Mouse (Mus musculus) right cerebral cortex, postnatal 14 days (tissue): ENCODE measurements around the gene Eif6.
"Not testable (repeated sequence)": the region's sequence is repeated elsewhere in the genome, so short reads cannot be mapped to it uniquely, and the experiment has no call there.

Experiments used
- DNase-seq: peaks from one replicate; pipeline ENCODE4 v3.0.0; 2022

The Eif6 gene

GRCm38 (mm10) chr2:155826630-155827424, at the start of gene Eif6:
Eif6 (minus strand) TSS chr2:155826925.
- DNase-seq: peak; percentile 79

- DNase-seq: no peak
Measured at GRCm38 (mm10) chr2:155873636-155874035, 46.9 kb upstream of the Eif6 start.

- no peak for DNase-seq
Measured at GRCm38 (mm10) chr2:155872930-155873507, 46.3 kb upstream of the Eif6 start.

- no peak for DNase-seq
Measured at GRCm38 (mm10) chr2:155872486-155872885, 45.8 kb upstream of the Eif6 start.

GRCm38 (mm10) chr2:155869772-155870171, 43.0 kb upstream of the Eif6 start:
- DNase-seq: no peak

- no peak for DNase-seq
Measured at GRCm38 (mm10) chr2:155868320-155868719, 41.6 kb upstream of the Eif6 start.

GRCm38 (mm10) chr2:155863301-155863867, 36.7 kb upstream of the Eif6 start:
- no peak for DNase-seq

GRCm38 (mm10) chr2:155862573-155863300, 36.0 kb upstream of the Eif6 start:
- peak; percentile 20 for DNase-seq

GRCm38 (mm10) chr2:155861581-155861980, 34.9 kb upstream of the Eif6 start:
- no peak for DNase-seq

GRCm38 (mm10) chr2:155860102-155860501, 33.4 kb upstream of the Eif6 start:
- DNase-seq: no peak

- DNase-seq: no peak
Measured at GRCm38 (mm10) chr2:155852536-155852935, 25.8 kb upstream of the Eif6 start.

GRCm38 (mm10) chr2:155850120-155850519, 23.4 kb upstream of the Eif6 start:
- no peak for DNase-seq

- no peak for DNase-seq
Measured at GRCm38 (mm10) chr2:155849464-155849863, 22.7 kb upstream of the Eif6 start.

GRCm38 (mm10) chr2:155848291-155848690, 21.6 kb upstream of the Eif6 start:
- peak; percentile 83 for DNase-seq

- DNase-seq: no peak
Measured at GRCm38 (mm10) chr2:155846930-155847329, 20.2 kb upstream of the Eif6 start.

- no peak for DNase-seq
Measured at GRCm38 (mm10) chr2:155838961-155839360, 12.2 kb upstream of the Eif6 start.

- DNase-seq: no peak
Measured at GRCm38 (mm10) chr2:155837961-155838360, 11.2 kb upstream of the Eif6 start.

- no peak for DNase-seq
Measured at GRCm38 (mm10) chr2:155834732-155835131, 8.0 kb upstream of the Eif6 start, which contains the start of gene Fam83c. Fam83c (minus strand) TSS chr2:155834854.

- DNase-seq: not testable (repeated sequence)
Measured at GRCm38 (mm10) chr2:155832087-155832486, 5.4 kb upstream of the Eif6 start.

GRCm38 (mm10) chr2:155831302-155831701, 4.6 kb upstream of the Eif6 start:
- no peak for DNase-seq

GRCm38 (mm10) chr2:155830841-155831240, 4.1 kb upstream of the Eif6 start:
- no peak for DNase-seq

GRCm38 (mm10) chr2:155825904-155826629, 658 bp downstream of the Eif6 start:
- no peak for DNase-seq

- DNase-seq: no peak
Measured at GRCm38 (mm10) chr2:155823722-155824121, 3.0 kb downstream of the Eif6 start.
